Mouse (Mus musculus) ES-Bruce4 (cell line): Measurements from ENCODE around the gene Ncor2. TPM values are rescaled to one million over a fixed set of nuclear protein-coding genes. Genes with fewer than 3 reads are reported as not detected.

Experiments
- H3K27ac ChIP-seq: 2 replicates; pipeline ENCODE4 v1.5.1; 2012; ENCODE audit warnings: low read length, inconsistent platforms; ENCODE audit not compliant: insufficient read depth
- H3K27me3 ChIP-seq: 2 replicates; pipeline ENCODE4 v1.6.1; 2012; ENCODE audit warnings: mild to moderate bottlenecking, low read length, inconsistent platforms; ENCODE audit not compliant: control insufficient read depth, poor library complexity, insufficient read depth, severe bottlenecking
- H3K36me3 ChIP-seq: 2 replicates; pipeline ENCODE4 v1.6.1; 2012; ENCODE audit warnings: inconsistent platforms, mild to moderate bottlenecking, low read length, moderate library complexity; ENCODE audit not compliant: control insufficient read depth, poor library complexity, insufficient read depth, severe bottlenecking
- H3K4me1 ChIP-seq: one replicate; pipeline ENCODE4 v1.8.1; 2011; ENCODE audit warnings: low read length; ENCODE audit not compliant: control insufficient read depth, insufficient read depth
- H3K4me3 ChIP-seq: 2 replicates; pipeline ENCODE4 v1.5.1; 2011; ENCODE audit warnings: low read depth, mild to moderate bottlenecking, low read length
- H3K9ac ChIP-seq: 2 replicates; pipeline ENCODE4 v1.6.1; 2012; ENCODE audit warnings: low read depth, mild to moderate bottlenecking, inconsistent platforms; ENCODE audit not compliant: poor library complexity, severe bottlenecking
- H3K9me3 ChIP-seq: replicated peaks from 2 replicates; pipeline ENCODE4 v1.6.1; 2012; ENCODE audit warnings: mild to moderate bottlenecking, low read length, inconsistent platforms; ENCODE audit not compliant: control insufficient read depth, poor library complexity, insufficient read depth, severe bottlenecking
- CTCF ChIP-seq: IDR thresholded peaks from one replicate; pipeline ENCODE4 v1.8.1; 2011; ENCODE audit warnings: low read depth, low read length
- EP300 ChIP-seq: IDR thresholded peaks from 2 replicates; pipeline ENCODE4 v1.6.1; 2011; ENCODE audit warnings: low read depth, low read length; ENCODE audit not compliant: insufficient read depth
- POLR2A ChIP-seq: IDR thresholded peaks from one replicate; pipeline ENCODE4 v1.8.1; 2011; ENCODE audit warnings: low read length; ENCODE audit not compliant: insufficient read depth
- polyA plus RNA-seq: library from polyadenylated mRNA; stranded (reverse); fragments of >200 nt; gene quantifications from 2 replicates; pipeline ENCODE4 v1.2.4, GENCODE M21; 2011; ENCODE audit warnings: low read depth; ENCODE audit not compliant: missing spikeins, insufficient read depth, insufficient read length

The Ncor2 gene
- polyA plus RNA-seq, 1 experiment, result 57.5 TPM

DNA sequence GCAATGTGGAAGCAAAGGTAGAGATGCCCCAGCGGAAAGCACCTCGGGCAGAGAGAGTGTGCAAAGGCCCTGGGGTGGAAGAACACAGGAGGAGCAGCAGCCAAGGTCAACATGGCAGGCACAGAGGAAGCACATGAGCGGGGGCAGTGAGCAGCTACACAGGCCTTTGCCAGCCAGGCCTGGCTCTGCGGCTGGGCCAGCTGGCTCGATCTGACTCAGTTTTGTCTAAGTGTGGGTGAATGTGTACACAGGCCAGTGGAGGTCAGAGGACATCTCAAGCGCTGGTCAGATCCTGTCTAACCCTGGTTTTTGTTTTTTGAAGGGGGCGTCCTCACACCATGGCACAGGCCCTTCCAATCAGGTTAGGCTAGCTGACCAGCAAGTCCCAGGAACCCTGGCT, 10.9 kb downstream of the Ncor2 start:
- no peak for TF ChIP-seq CTCF
- no peak for TF ChIP-seq POLR2A
- TF ChIP-seq EP300, result no peak
- no peaks in the 10 kb centered on the region for H3K27me3 ChIP-seq
- no peaks in the 10 kb centered on the region for H3K9me3 ChIP-seq
- no peak overlapping the region for H3K27ac ChIP-seq
- no peak overlapping the region for H3K9ac ChIP-seq
- H3K36me3 ChIP-seq, result no peaks in the 10 kb centered on the region
- peaks cover 22% of the 10 kb centered on the region for H3K4me1 ChIP-seq
- H3K4me3 ChIP-seq, result no peak overlapping the region

DNA sequence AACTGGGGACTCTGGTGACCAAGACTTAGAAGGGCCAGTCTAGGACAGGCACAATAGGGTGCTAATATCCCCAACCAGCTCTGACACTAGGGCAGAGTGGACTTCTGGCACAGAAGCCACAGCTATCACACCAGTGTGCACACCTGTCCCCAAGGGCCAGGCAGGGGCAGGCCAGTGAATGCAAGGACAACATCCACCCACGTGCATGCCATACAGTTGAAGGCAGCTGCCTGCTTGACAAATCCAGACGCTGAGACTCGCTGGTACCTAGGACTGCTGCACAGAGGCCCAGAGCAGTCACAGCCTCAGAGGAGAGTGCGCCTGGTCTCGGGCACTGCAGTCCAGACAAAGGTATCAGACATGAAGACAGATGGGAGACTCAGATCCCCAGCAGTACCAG, 11.5 kb downstream of the Ncor2 start:
- H3K27ac ChIP-seq, result no peak overlapping the region
- H3K9ac ChIP-seq, result no peak overlapping the region
- H3K4me3 ChIP-seq, result no peak overlapping the region
- H3K4me1 ChIP-seq, result peaks cover 23% of the 10 kb centered on the region
- no peak for TF ChIP-seq POLR2A
- no peak for TF ChIP-seq CTCF
- TF ChIP-seq EP300, result no peak
- H3K9me3 ChIP-seq, result no peaks in the 10 kb centered on the region
- H3K36me3 ChIP-seq, result no peaks in the 10 kb centered on the region
- H3K27me3 ChIP-seq, result no peaks in the 10 kb centered on the region

DNA sequence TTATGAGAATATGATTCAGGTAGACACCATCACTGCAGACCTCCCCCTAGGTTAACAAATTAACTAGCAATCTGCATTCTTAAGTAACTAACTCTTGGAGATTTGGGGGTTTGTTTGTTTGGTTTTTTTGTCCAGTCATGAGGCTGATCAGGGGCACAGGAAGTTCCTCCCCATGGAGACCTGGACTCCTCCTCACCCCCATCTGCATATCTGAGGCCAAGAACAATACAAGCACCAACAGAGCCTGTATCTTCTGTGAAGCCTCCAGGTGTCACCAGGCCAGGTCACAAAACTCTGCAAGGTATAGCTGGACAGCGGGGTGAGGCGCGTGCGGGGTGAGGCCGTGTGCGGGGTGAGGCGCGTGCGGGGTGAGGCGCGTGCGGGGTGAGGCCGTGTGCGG, 13.0 kb downstream of the Ncor2 start:
- Histone ChIP-seq H3K27me3 (no peaks in the 10 kb centered on the region), H3K36me3 (no peaks in the 10 kb centered on the region), H3K4me3 (0 out of 2 replicates have a peak overlapping the region, but pooled peaks have one; percentile 9), H3K27ac (peak overlapping the region; percentile 90), H3K9me3 (no peaks in the 10 kb centered on the region), H3K4me1 (peaks cover 28% of the 10 kb centered on the region), H3K9ac (0 out of 2 replicates have a peak overlapping the region, but pooled peaks have one; percentile 3)
- TF ChIP-seq CTCF (no peak), EP300 (peak; percentile 93), POLR2A (no peak)

DNA sequence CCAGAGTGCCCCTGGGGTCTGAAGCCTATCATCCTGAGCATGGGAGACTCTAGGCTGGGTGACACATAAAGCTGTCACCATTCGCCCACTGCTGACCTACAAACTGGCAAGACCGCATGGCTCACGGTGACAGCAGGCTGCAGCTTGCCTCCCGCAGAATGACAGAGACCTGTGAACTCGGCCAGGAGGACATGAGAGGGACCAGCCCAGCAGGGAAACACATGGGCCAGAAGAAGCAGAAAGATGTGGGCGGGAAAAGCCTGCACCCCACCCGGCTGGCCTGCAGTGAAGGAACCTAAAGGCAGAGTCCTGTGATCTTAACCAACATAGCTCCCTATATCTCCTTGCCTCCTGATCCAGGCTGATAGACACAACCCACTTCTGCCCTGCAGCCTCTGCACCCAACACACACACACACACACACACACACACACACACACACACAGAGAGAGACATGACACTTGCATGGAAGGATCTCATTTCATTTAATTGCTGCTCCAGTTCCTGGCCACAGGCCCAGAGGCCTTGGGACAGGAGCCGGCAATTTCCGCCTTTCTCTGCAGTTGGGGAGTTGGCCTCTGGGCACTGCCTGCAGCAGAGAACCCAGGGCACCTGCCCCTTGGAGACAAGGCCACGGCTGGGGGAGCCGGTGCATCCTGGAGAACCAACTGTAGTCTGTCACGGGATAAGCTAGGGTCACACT, 14.4 kb downstream of the Ncor2 start:
- no peaks in the 10 kb centered on the region for H3K9me3 ChIP-seq
- 0 out of 2 replicates have a peak, but pooled peaks have one; percentile 4 for TF ChIP-seq EP300
- no peak for TF ChIP-seq POLR2A
- H3K4me3 ChIP-seq, result 0 out of 2 replicates have a peak overlapping the region, but pooled peaks have one; percentile 6
- peaks cover 32% of the 10 kb centered on the region for H3K4me1 ChIP-seq
- H3K9ac ChIP-seq, result 0 out of 2 replicates have a peak overlapping the region, but pooled peaks have one; percentile 3
- H3K27ac ChIP-seq, result peak overlapping the region; percentile 90; the same call in 1 of the 2 replicates
- no peaks in the 10 kb centered on the region for H3K36me3 ChIP-seq
- no peaks in the 10 kb centered on the region for H3K27me3 ChIP-seq

DNA sequence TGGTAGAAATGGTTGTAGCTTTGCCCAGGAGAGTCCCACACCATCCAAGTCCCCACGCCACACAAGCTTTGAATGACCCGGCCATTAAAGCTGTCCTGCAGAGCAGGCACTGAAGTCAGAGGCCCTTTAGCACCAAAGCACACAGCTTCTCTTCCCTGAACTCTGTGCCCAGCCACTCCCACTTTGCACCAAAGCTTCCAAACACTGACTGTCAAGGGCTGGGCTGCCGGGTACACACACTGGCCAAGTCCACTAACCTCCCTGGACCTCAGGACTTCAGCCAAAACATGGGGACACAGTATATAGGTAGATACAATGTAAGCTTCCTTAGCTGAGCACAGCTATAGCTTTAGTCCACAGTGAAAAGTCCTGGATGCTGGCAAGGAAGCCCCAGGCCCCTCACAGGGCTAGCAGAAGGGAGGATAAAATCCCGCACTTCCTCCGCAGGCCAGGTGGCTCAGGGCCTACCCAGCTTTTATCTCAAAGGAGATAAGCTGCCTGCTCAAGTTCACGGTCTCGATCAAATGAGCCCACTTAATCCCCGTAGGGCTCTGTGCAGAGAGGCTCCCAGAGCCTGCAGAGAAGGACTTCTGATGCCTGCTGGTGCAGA, 15.5 kb downstream of the Ncor2 start:
- no peaks in the 10 kb centered on the region for H3K27me3 ChIP-seq
- no peak overlapping the region for H3K27ac ChIP-seq
- H3K9me3 ChIP-seq, result no peaks in the 10 kb centered on the region
- H3K4me3 ChIP-seq, result no peak overlapping the region
- peaks cover 32% of the 10 kb centered on the region for H3K4me1 ChIP-seq
- H3K9ac ChIP-seq, result no peak overlapping the region
- no peaks in the 10 kb centered on the region for H3K36me3 ChIP-seq
- TF ChIP-seq EP300 (no peak), POLR2A (no peak), CTCF (no peak)

DNA sequence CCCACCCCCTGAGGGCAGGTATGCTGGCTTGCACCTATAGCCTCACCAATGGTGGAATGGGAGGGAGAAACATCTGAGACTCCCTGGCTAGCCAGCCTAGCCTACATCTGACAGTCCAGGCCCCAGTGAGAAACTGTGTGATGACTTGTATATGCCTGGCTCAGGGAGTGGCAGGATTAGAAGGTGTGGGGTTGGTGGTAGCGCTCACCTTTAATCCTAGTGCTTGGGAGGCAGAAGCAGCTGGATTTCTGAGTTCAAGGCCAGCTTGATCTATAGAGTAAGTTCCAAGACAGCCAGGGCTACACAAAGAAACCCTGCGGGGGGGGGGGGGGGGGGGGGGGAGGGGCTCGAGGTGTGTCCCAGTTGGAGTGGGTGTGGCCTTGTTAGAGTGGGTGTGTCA, 16.6 kb downstream of the Ncor2 start:
- Histone ChIP-seq H3K9me3 (no peaks in the 10 kb centered on the region), H3K4me1 (peaks cover 32% of the 10 kb centered on the region), H3K4me3 (no peak overlapping the region), H3K36me3 (no peaks in the 10 kb centered on the region), H3K9ac (no peak overlapping the region), H3K27ac (peak overlapping the region; percentile 43; the same call in 1 of the 2 replicates), H3K27me3 (no peaks in the 10 kb centered on the region)
- no peak for TF ChIP-seq EP300
- no peak for TF ChIP-seq POLR2A
- no peak for TF ChIP-seq CTCF
